Mouse (Mus musculus) cerebellum, adult 2 months (tissue): Measurements from ENCODE around the gene Dot1l.

ENCODE experiments used
- CTCF ChIP-seq: fragments of 200-500 bp; IDR thresholded peaks from 2 replicates; pipeline ENCODE4 v1.5.1; 2011; ENCODE audit warnings: low read depth, mild to moderate bottlenecking, control low read depth, low read length, moderate library complexity, borderline replicate concordance; ENCODE audit not compliant: insufficient read depth
- POLR2A ChIP-seq: fragments of 200-500 bp; IDR thresholded peaks from 2 replicates; pipeline ENCODE4 v1.6.1; 2011; ENCODE audit warnings: low read length, control low read depth, borderline replicate concordance; ENCODE audit not compliant: insufficient read depth

- no peak for TF ChIP-seq CTCF
- no peak for TF ChIP-seq POLR2A
Measured at GRCm38 (mm10) chr10:80793803-80794202, 38.8 kb downstream of the Dot1l start.
